Mouse (Mus musculus): ENCODE data around the gene Nyap1.
A peak's percentile ranks its signal among the peaks of the same experiment; 100 is the strongest.

The Nyap1 gene

GRCm38 (mm10) chr5:137741023-137741931 is at the start of gene Nyap1:
Gene Nyap1 (minus strand): TSS chr5:137741607.
- DNase-seq (ENCODE audit: low read depth), result peak; percentile 90

GRCm38 (mm10) chr5:137788946-137789531 is 47.6 kb upstream of the Nyap1 start:
- no peak for DNase-seq (ENCODE audit: low read depth)

- no peak for DNase-seq (ENCODE audit: low read depth)
These were observed 46.8 kb upstream of the Nyap1 start for GRCm38 (mm10) chr5:137788171-137788570.

- peak; percentile 99 for DNase-seq (ENCODE audit: low read depth)
These were observed 45.9 kb upstream of the Nyap1 start, which contains the start of the genes Mepce and Zcwpw1 for GRCm38 (mm10) chr5:137787151-137787928. Gene Mepce (minus strand): TSS chr5:137787655. Gene Zcwpw1 (plus strand): TSS chr5:137787798.

GRCm38 (mm10) chr5:137786109-137786942 is 44.9 kb upstream of the Nyap1 start:
- DNase-seq (ENCODE audit: low read depth), result peak; percentile 100

- DNase-seq (ENCODE audit: low read depth), result no peak
These were observed 44.0 kb upstream of the Nyap1 start for GRCm38 (mm10) chr5:137785164-137786031.

GRCm38 (mm10) chr5:137784546-137784945 is 43.1 kb upstream of the Nyap1 start:
- DNase-seq (ENCODE audit: low read depth), result peak; percentile 30

GRCm38 (mm10) chr5:137783901-137784540 is 42.6 kb upstream of the Nyap1 start:
- peak; percentile 25 for DNase-seq (ENCODE audit: low read depth)

- no peak for DNase-seq (ENCODE audit: low read depth)
These were observed 41.5 kb upstream of the Nyap1 start for GRCm38 (mm10) chr5:137782776-137783522.

- DNase-seq (ENCODE audit: low read depth), result no peak
These were observed 40.3 kb upstream of the Nyap1 start for GRCm38 (mm10) chr5:137781661-137782060.

- DNase-seq (ENCODE audit: low read depth), result peak; percentile 61
These were observed 37.9 kb upstream of the Nyap1 start for GRCm38 (mm10) chr5:137779053-137779933.

- peak; percentile 97 for DNase-seq (ENCODE audit: low read depth)
These were observed 37.2 kb upstream of the Nyap1 start, which contains the start of gene Ppp1r35 for GRCm38 (mm10) chr5:137778635-137779034. Gene Ppp1r35 (plus strand): TSS chr5:137778849.

- DNase-seq (ENCODE audit: low read depth), result peak; percentile 22
These were observed 35.9 kb upstream of the Nyap1 start for GRCm38 (mm10) chr5:137777267-137777845.

- peak; percentile 54 for DNase-seq (ENCODE audit: low read depth)
These were observed 35.1 kb upstream of the Nyap1 start for GRCm38 (mm10) chr5:137776408-137776918.

GRCm38 (mm10) chr5:137775587-137776290 is 34.3 kb upstream of the Nyap1 start:
- DNase-seq (ENCODE audit: low read depth), result no peak

GRCm38 (mm10) chr5:137772755-137773154 is 31.3 kb upstream of the Nyap1 start:
- no peak for DNase-seq (ENCODE audit: low read depth)

GRCm38 (mm10) chr5:137770709-137771108 is 29.3 kb upstream of the Nyap1 start:
- DNase-seq (ENCODE audit: low read depth), result peak; percentile 88
